Mouse (Mus musculus) ES-Bruce4 (cell line): ENCODE data around the gene Hist1h2ag. TPM values are rescaled to one million over a fixed set of nuclear protein-coding genes. Genes with fewer than 3 reads are reported as not detected.
A peak's percentile ranks its signal among the peaks of the same experiment; 100 is the strongest.

Experiments used
- H3K27ac ChIP-seq: 2 replicates; pipeline ENCODE4 v1.5.1; 2012; ENCODE audit warnings: low read length, inconsistent platforms; ENCODE audit not compliant: insufficient read depth
- H3K27me3 ChIP-seq: 2 replicates; pipeline ENCODE4 v1.6.1; 2012; ENCODE audit warnings: mild to moderate bottlenecking, low read length, inconsistent platforms; ENCODE audit not compliant: control insufficient read depth, poor library complexity, insufficient read depth, severe bottlenecking
- H3K36me3 ChIP-seq: 2 replicates; pipeline ENCODE4 v1.6.1; 2012; ENCODE audit warnings: inconsistent platforms, mild to moderate bottlenecking, low read length, moderate library complexity; ENCODE audit not compliant: control insufficient read depth, poor library complexity, insufficient read depth, severe bottlenecking
- H3K4me1 ChIP-seq: one replicate; pipeline ENCODE4 v1.8.1; 2011; ENCODE audit warnings: low read length; ENCODE audit not compliant: control insufficient read depth, insufficient read depth
- H3K4me3 ChIP-seq: 2 replicates; pipeline ENCODE4 v1.5.1; 2011; ENCODE audit warnings: low read depth, mild to moderate bottlenecking, low read length
- H3K9ac ChIP-seq: 2 replicates; pipeline ENCODE4 v1.6.1; 2012; ENCODE audit warnings: low read depth, mild to moderate bottlenecking, inconsistent platforms; ENCODE audit not compliant: poor library complexity, severe bottlenecking
- H3K9me3 ChIP-seq: replicated peaks from 2 replicates; pipeline ENCODE4 v1.6.1; 2012; ENCODE audit warnings: mild to moderate bottlenecking, low read length, inconsistent platforms; ENCODE audit not compliant: control insufficient read depth, poor library complexity, insufficient read depth, severe bottlenecking
- CTCF ChIP-seq: IDR thresholded peaks from one replicate; pipeline ENCODE4 v1.8.1; 2011; ENCODE audit warnings: low read depth, low read length
- EP300 ChIP-seq: IDR thresholded peaks from 2 replicates; pipeline ENCODE4 v1.6.1; 2011; ENCODE audit warnings: low read depth, low read length; ENCODE audit not compliant: insufficient read depth
- POLR2A ChIP-seq: IDR thresholded peaks from one replicate; pipeline ENCODE4 v1.8.1; 2011; ENCODE audit warnings: low read length; ENCODE audit not compliant: insufficient read depth
- polyA plus RNA-seq: library from polyadenylated mRNA; stranded (reverse); fragments of >200 nt; gene quantifications from 2 replicates; pipeline ENCODE4 v1.2.4, GENCODE M21; 2011; ENCODE audit warnings: low read depth; ENCODE audit not compliant: missing spikeins, insufficient read depth, insufficient read length

Gene Hist1h2ag
- polyA plus RNA-seq, 1 experiment, result 7.9 TPM

GRCm38 (mm10) chr13:22015479-22016450 lies 27.0 kb downstream of the Hist1h2ag start:
- Histone ChIP-seq H3K9me3 (no peaks in the 10 kb centered on the region), H3K36me3 (no peaks in the 10 kb centered on the region), H3K27ac (no peak overlapping the region), H3K9ac (peak overlapping the region; percentile 63), H3K4me1 (no peaks in the 10 kb centered on the region), H3K27me3 (peaks cover 3% of the 10 kb centered on the region; the same call in 1 of the 2 replicates), H3K4me3 (peak overlapping the region; percentile 45)
- TF ChIP-seq EP300, result no peak
- TF ChIP-seq CTCF, result no peak

GRCm38 (mm10) chr13:22014411-22014845 lies 28.3 kb downstream of the Hist1h2ag start:
- Histone ChIP-seq H3K4me3 (peak overlapping the region; percentile 8), H3K27ac (no peak overlapping the region), H3K27me3 (peaks cover 3% of the 10 kb centered on the region; the same call in 1 of the 2 replicates), H3K36me3 (no peaks in the 10 kb centered on the region), H3K9me3 (no peaks in the 10 kb centered on the region), H3K4me1 (no peaks in the 10 kb centered on the region), H3K9ac (no peak overlapping the region)
- TF ChIP-seq EP300 (no peak), POLR2A (no peak), CTCF (no peak)

DNA sequence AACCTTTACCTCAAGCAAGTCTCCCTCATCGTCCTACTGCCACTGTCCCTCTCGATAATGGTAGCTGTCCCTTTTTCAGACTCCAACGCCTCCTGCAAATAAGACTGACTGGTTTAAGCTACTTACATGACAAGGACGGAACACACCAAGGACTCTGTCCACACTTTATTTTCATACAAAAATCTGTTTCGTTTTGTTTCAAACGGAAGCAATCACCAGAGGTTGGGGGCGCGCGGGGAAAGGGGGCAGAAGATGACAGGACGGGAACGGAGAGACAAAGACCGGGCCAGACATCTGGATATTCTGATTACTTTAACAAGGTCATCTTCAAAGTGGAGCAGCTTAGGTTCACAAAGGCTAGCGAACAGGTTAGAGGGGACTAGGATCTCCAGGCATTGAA lies 29.0 kb downstream of the Hist1h2ag start:
- H3K36me3 ChIP-seq, result no peaks in the 10 kb centered on the region
- no peak overlapping the region for H3K27ac ChIP-seq
- H3K9ac ChIP-seq, result no peak overlapping the region
- no peaks in the 10 kb centered on the region for H3K4me1 ChIP-seq
- H3K4me3 ChIP-seq, result no peak overlapping the region
- no peak for TF ChIP-seq CTCF
- TF ChIP-seq POLR2A, result no peak
- no peak for TF ChIP-seq EP300
- H3K9me3 ChIP-seq, result no peaks in the 10 kb centered on the region
- H3K27me3 ChIP-seq, result peaks cover 3% of the 10 kb centered on the region; the same call in 1 of the 2 replicates

- no peak within 1 kb of the TSS for H3K27ac ChIP-seq
- no peak within 1 kb of the TSS for H3K9ac ChIP-seq
- H3K4me1 ChIP-seq, result no peaks in the 10 kb centered on the region
- H3K36me3 ChIP-seq, result no peaks in the 10 kb centered on the region
- H3K27me3 ChIP-seq, result peaks cover 3% of the 10 kb centered on the region; the same call in 1 of the 2 replicates
- no peaks in the 10 kb centered on the region for H3K9me3 ChIP-seq
- TF ChIP-seq CTCF, result no peak
- TF ChIP-seq POLR2A, result no peak
- no peak for TF ChIP-seq EP300
- H3K4me3 ChIP-seq, result no peak within 1 kb of the TSS
These were observed 33.1 kb downstream of the Hist1h2ag start, which contains the start of gene Prss16 for GRCm38 (mm10) chr13:22009642-22010041. Gene Prss16 (minus strand): TSS chr13:22009742.

GRCm38 (mm10) chr13:22008707-22009106 lies 34.0 kb downstream of the Hist1h2ag start:
- Histone ChIP-seq H3K4me3 (no peak overlapping the region), H3K36me3 (no peaks in the 10 kb centered on the region), H3K9ac (no peak overlapping the region), H3K27me3 (peaks cover 5% of the 10 kb centered on the region; the same call in 1 of the 2 replicates), H3K27ac (no peak overlapping the region), H3K4me1 (no peaks in the 10 kb centered on the region), H3K9me3 (no peaks in the 10 kb centered on the region)
- TF ChIP-seq EP300 (no peak), POLR2A (no peak), CTCF (no peak)

DNA sequence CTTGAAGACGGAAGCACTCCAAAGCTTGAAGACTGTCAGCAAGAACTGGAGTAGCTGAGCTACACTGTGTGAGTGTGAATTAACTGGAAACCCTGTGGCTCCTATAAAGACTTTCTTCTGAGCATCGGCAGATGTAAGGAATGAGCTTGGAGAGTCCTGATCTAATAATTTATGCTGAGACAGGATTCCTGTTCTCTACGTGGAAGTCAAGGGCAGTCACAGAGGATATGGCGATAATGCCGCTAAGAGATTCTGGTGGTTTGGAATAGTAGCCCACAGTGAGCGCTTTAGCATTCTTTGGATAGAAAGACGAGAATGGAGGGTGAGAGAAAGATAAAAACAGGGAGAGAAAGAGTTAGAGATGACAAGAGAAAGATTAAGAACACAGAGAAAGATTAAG lies 34.9 kb downstream of the Hist1h2ag start:
- Histone ChIP-seq H3K4me1 (no peaks in the 10 kb centered on the region), H3K9ac (no peak overlapping the region), H3K27ac (no peak overlapping the region), H3K4me3 (no peak overlapping the region), H3K36me3 (no peaks in the 10 kb centered on the region), H3K27me3 (peaks cover 5% of the 10 kb centered on the region; the same call in 1 of the 2 replicates), H3K9me3 (no peaks in the 10 kb centered on the region)
- TF ChIP-seq CTCF, result no peak
- TF ChIP-seq EP300, result no peak
